Mouse (Mus musculus) mesoderm, embryonic 11.5 days (tissue): ENCODE data around the gene Phospho1.
A peak's percentile ranks its signal among the peaks of the same experiment; 100 is the strongest.

Experiments used
- DNase-seq: peaks from one replicate; pipeline ENCODE4 v3.0.0-alpha.2; 2012; ENCODE audit warnings: low read depth, low spot score

The Phospho1 gene

GRCm38 (mm10) chr11:95824071-95824876, at the start of gene Phospho1:
Gene Phospho1, plus strand, starts transcription at chr11:95824499.
- DNase-seq = peak; percentile 93

GRCm38 (mm10) chr11:95777323-95778297, 46.7 kb upstream of the Phospho1 start:
- no peak for DNase-seq

GRCm38 (mm10) chr11:95778831-95779251, 45.5 kb upstream of the Phospho1 start:
- no peak for DNase-seq

GRCm38 (mm10) chr11:95779366-95779765, 44.9 kb upstream of the Phospho1 start:
- no peak for DNase-seq

- no peak for DNase-seq
Observed at GRCm38 (mm10) chr11:95780480-95780879, 43.8 kb upstream of the Phospho1 start.

GRCm38 (mm10) chr11:95781557-95781956, 42.7 kb upstream of the Phospho1 start:
- no peak for DNase-seq

GRCm38 (mm10) chr11:95783457-95783856, 40.8 kb upstream of the Phospho1 start:
- DNase-seq = no peak

- DNase-seq = no peak
Observed at GRCm38 (mm10) chr11:95783958-95784357, 40.3 kb upstream of the Phospho1 start.

GRCm38 (mm10) chr11:95785675-95786074, 38.6 kb upstream of the Phospho1 start:
- DNase-seq = peak; percentile 33

GRCm38 (mm10) chr11:95786511-95786910, 37.8 kb upstream of the Phospho1 start:
- DNase-seq = no peak

GRCm38 (mm10) chr11:95789451-95789891, 34.8 kb upstream of the Phospho1 start:
- no peak for DNase-seq

GRCm38 (mm10) chr11:95791787-95792186, 32.5 kb upstream of the Phospho1 start:
- DNase-seq = no peak

- DNase-seq = no peak
Observed at GRCm38 (mm10) chr11:95792950-95793509, 31.3 kb upstream of the Phospho1 start.

GRCm38 (mm10) chr11:95794201-95794600, 30.1 kb upstream of the Phospho1 start:
- DNase-seq = no peak

GRCm38 (mm10) chr11:95795582-95795981, 28.7 kb upstream of the Phospho1 start:
- DNase-seq = no peak

- DNase-seq = no peak
Observed at GRCm38 (mm10) chr11:95805010-95805409, 19.3 kb upstream of the Phospho1 start.

- no peak for DNase-seq
Observed at GRCm38 (mm10) chr11:95805527-95805926, 18.8 kb upstream of the Phospho1 start.

- DNase-seq = no peak
Observed at GRCm38 (mm10) chr11:95807884-95808283, 16.4 kb upstream of the Phospho1 start.

- DNase-seq = no peak
Observed at GRCm38 (mm10) chr11:95808448-95809011, 15.8 kb upstream of the Phospho1 start.

- DNase-seq = no peak
Observed at GRCm38 (mm10) chr11:95809603-95810002, 14.7 kb upstream of the Phospho1 start.

GRCm38 (mm10) chr11:95810828-95811227, 13.5 kb upstream of the Phospho1 start:
- DNase-seq = no peak

GRCm38 (mm10) chr11:95811741-95812140, 12.6 kb upstream of the Phospho1 start:
- no peak for DNase-seq
